ENCODE assay signal across 8 mouse cellular contexts in the genomic region with DNA sequence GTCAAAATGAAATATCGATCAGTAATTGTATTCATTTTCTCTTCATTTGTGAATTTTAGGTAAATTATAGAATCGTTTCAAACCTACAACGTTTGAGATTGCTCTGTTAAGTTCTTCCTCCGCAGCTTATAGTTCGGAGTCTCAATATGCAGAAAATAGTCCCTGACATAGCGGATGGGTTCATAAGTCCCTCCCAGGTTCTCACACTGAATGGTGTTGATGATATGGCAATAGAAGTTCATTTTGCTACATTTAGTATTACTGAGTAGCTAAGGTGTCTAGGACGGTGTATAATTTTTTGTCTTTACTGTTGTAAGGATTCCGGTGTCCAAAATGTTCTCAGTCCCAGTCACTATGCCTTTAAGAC. TPM values are rescaled to one million over a fixed set of nuclear protein-coding genes. Genes with fewer than 3 reads are reported as not detected.
DNase-seq lines count a peak whose midpoint lies in the region; ATAC-seq lines count a peak whose summit lies in the region.

No protein-coding gene starts in this region.

- peak overlapping the region; percentile 72 for H3K4me3 ChIP-seq in neural tube, embryonic 11.5 days (ENCODE audit: low read depth, low read length)
- peak overlapping the region; percentile 66 for H3K4me3 ChIP-seq in limb, embryonic 12.5 days (replicated peaks)
- peak overlapping the region; percentile 69 for H3K4me3 ChIP-seq in stomach, embryonic 15.5 days (replicated peaks)

- peak overlapping the region; percentile 93 for H3K27ac ChIP-seq in neural tube, embryonic 11.5 days (ENCODE audit: low read depth, low read length)
- H3K27ac ChIP-seq in limb, embryonic 12.5 days, result peak overlapping the region; percentile 95
- peak overlapping the region; percentile 93 for H3K27ac ChIP-seq in stomach, embryonic 15.5 days

- H3K9ac ChIP-seq in neural tube, embryonic 11.5 days (ENCODE audit: low read length), result peak overlapping the region; percentile 10; the same call in 1 of the 2 replicates
- peak overlapping the region; percentile 23; the same call in 1 of the 2 replicates for H3K9ac ChIP-seq in limb, embryonic 12.5 days (replicated peaks)
- no peak overlapping the region for H3K9ac ChIP-seq in stomach, embryonic 15.5 days

- no peaks in the 10 kb centered on the region for H3K27me3 ChIP-seq in neural tube, embryonic 11.5 days (ENCODE audit: control insufficient read depth, insufficient read depth, low read length)
- H3K27me3 ChIP-seq in limb, embryonic 12.5 days, result peaks cover 27% of the 10 kb centered on the region
- H3K27me3 ChIP-seq in stomach, embryonic 15.5 days (replicated peaks), result no peaks in the 10 kb centered on the region

- WGBS in neural tube, embryonic 11.5 days, result 33% methylated on average over 8 of the region's 8 CpGs
- WGBS in limb, embryonic 12.5 days, result 29% methylated on average over 8 of the region's 8 CpGs
- 23% methylated on average over 8 of the region's 8 CpGs for WGBS in stomach, embryonic 15.5 days

- peak; percentile 35 for DNase-seq in embryo, embryonic 11 days
- DNase-seq in embryo, embryonic 10.5 days (ENCODE audit: low spot score), result no peak
- DNase-seq in neural tube, embryonic 11.5 days (ENCODE audit: low spot score), result no peak
- no peak for DNase-seq in neural tube, embryonic 10.5 days (ENCODE audit: extremely low spot score, low spot score)
- no peak for DNase-seq in gastrocnemius, adult 8-10 months (ENCODE audit: low spot score in 2 of 2)
- DNase-seq in natural killer cell, adult 2 months (ENCODE audit: low spot score in 2 of 2), result no peak

- ATAC-seq in neural tube, embryonic 11.5 days (ENCODE audit: insufficient read depth, low FRiP score, low TSS enrichment), result no peak; the same call in none of the 2 replicates
- ATAC-seq in limb, embryonic 12.5 days (ENCODE audit: insufficient number of reproducible peaks, insufficient read depth, low FRiP score, low TSS enrichment, low read depth), result no peak
- no peak for ATAC-seq in stomach, embryonic 15.5 days (ENCODE audit: insufficient read depth, low FRiP score, low read depth)

- H3K4me2 ChIP-seq in neural tube, embryonic 11.5 days (ENCODE audit: low read depth), result peak overlapping the region; percentile 39
- peak overlapping the region; percentile 43 for H3K4me2 ChIP-seq in limb, embryonic 12.5 days
- H3K4me2 ChIP-seq in stomach, embryonic 15.5 days, result peak overlapping the region; percentile 52

- H3K4me1 ChIP-seq in neural tube, embryonic 11.5 days (ENCODE audit: control insufficient read depth, insufficient read depth, low read length), result no peaks in the 10 kb centered on the region
- H3K4me1 ChIP-seq in limb, embryonic 12.5 days (replicated peaks), result no peaks in the 10 kb centered on the region
- no peaks in the 10 kb centered on the region for H3K4me1 ChIP-seq in stomach, embryonic 15.5 days

- H3K9me3 ChIP-seq in neural tube, embryonic 11.5 days (ENCODE audit: control insufficient read depth, low read length), result no peaks in the 10 kb centered on the region
- no peaks in the 10 kb centered on the region for H3K9me3 ChIP-seq in limb, embryonic 12.5 days
- no peaks in the 10 kb centered on the region for H3K9me3 ChIP-seq in stomach, embryonic 15.5 days

- no peaks in the 10 kb centered on the region for H3K36me3 ChIP-seq in neural tube, embryonic 11.5 days (ENCODE audit: control insufficient read depth, insufficient read depth, low read length)
- no peaks in the 10 kb centered on the region for H3K36me3 ChIP-seq in limb, embryonic 12.5 days
- no peaks in the 10 kb centered on the region for H3K36me3 ChIP-seq in stomach, embryonic 15.5 days

RNA-seq across cellular contexts. Expression of a gene that starts 1.1 kb away (rescaled TPM):
- 65.8 and 68.7 TPM in 2 replicates for polyA plus RNA-seq in neural tube, embryonic 11.5 days (2014; fragmentation: Nextera tagmentation; extraction: Ambion mirVana)
- 47.4 and 48.5 TPM in 2 replicates for polyA plus RNA-seq in limb, embryonic 12.5 days (2016; fragmentation: Nextera tagmentation; extraction: Ambion mirVana)
- polyA plus RNA-seq in stomach, embryonic 15.5 days (2015; fragmentation: Nextera tagmentation; extraction: Ambion mirVana), result 22.5 and 24.6 TPM in 2 replicates
- 100 to 1,000 TPM; 141 to 212 (median 167) TPM for total RNA-seq in gastrocnemius, adult 8-10 months (2022)
